Mouse (Mus musculus): ENCODE results near the gene Fto. TPM values are rescaled to one million over a fixed set of nuclear protein-coding genes. Genes with fewer than 3 reads are reported as not detected.

Fto gene
- polyA plus RNA-seq, 1 experiment from 2014 or later, result 19.9 TPM

- peaks cover 27% of the 10 kb centered on the region for H3K4me1 ChIP-seq (ENCODE audit: control insufficient read depth, low read depth, low read length)
- no peak for ATAC-seq (ENCODE audit: low read depth)
Observed at GRCm38 (mm10) chr8:91372780-91373577, 59.7 kb downstream of the Fto start.

GRCm38 (mm10) chr8:91375054-91375938, 62.0 kb downstream of the Fto start:
- Histone ChIP-seq H3K9me3 (replicated peaks; ENCODE audit: control insufficient read depth, low read length) (no peaks in the 10 kb centered on the region), H3K27ac (ENCODE audit: low read length) (no peak overlapping the region), H3K4me3 (ENCODE audit: low read depth, low read length) (no peak overlapping the region), H3K4me1 (ENCODE audit: control insufficient read depth, low read depth, low read length) (peaks cover 33% of the 10 kb centered on the region), H3K4me2 (ENCODE audit: low read depth, low read length) (no peak overlapping the region), H3K27me3 (ENCODE audit: control insufficient read depth, insufficient read depth, low read depth, low read length) (no peaks in the 10 kb centered on the region), H3K9ac (ENCODE audit: low read depth, low read length) (no peak overlapping the region), H3K36me3 (ENCODE audit: control insufficient read depth, insufficient read depth) (no peaks in the 10 kb centered on the region)
- WGBS (ENCODE audit: insufficient replicate concordance), result 66% methylated on average over 20 of the region's 20 CpGs
- no peak for ATAC-seq (ENCODE audit: low read depth)

More at GRCm38 (mm10) chr8:91372780-91373577, 59.7 kb downstream of the Fto start:
- no peak overlapping the region for H3K27ac ChIP-seq (ENCODE audit: low read length)
- no peak overlapping the region for H3K4me2 ChIP-seq (ENCODE audit: low read depth, low read length)
- H3K27me3 ChIP-seq (ENCODE audit: control insufficient read depth, insufficient read depth, low read depth, low read length), result no peaks in the 10 kb centered on the region
- no peaks in the 10 kb centered on the region for H3K9me3 ChIP-seq (replicated peaks; ENCODE audit: control insufficient read depth, low read length)
- no peak overlapping the region for H3K9ac ChIP-seq (ENCODE audit: low read depth, low read length)
- 72% methylated on average over 9 of the region's 9 CpGs for WGBS (ENCODE audit: insufficient replicate concordance)
- H3K4me3 ChIP-seq (ENCODE audit: low read depth, low read length), result no peak overlapping the region
- H3K36me3 ChIP-seq (ENCODE audit: control insufficient read depth, insufficient read depth), result no peaks in the 10 kb centered on the region

DNA sequence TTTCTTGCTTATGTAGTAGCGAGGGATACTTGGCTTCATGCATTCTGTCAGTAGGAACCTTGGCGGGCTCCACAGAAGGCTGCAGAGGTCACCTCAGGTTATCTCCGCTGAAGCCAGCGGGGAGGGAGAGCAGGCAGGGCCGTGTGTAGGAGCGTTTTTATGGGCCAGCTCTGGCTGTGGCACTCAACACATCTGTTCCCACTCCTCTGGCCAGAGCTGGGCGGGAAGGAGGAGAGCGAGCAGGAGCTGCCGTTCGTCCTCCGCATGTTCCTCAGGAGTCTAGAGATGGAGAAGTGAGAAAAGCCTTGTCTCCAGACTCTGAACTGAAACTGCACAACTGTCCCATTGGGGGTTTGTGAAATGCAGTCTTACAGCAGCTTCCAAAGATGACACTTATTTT, 63.5 kb downstream of the Fto start:
- H3K4me2 ChIP-seq (ENCODE audit: low read depth, low read length), result peak overlapping the region; percentile 37
- no peak for ATAC-seq (ENCODE audit: low read depth)
- no peak overlapping the region for H3K4me3 ChIP-seq (ENCODE audit: low read depth, low read length)
- 36% methylated on average over 11 of the region's 11 CpGs for WGBS (ENCODE audit: insufficient replicate concordance)
- no peaks in the 10 kb centered on the region for H3K27me3 ChIP-seq (ENCODE audit: control insufficient read depth, insufficient read depth, low read depth, low read length)
- peak overlapping the region; percentile 49; the same call in 1 of the 2 replicates for H3K27ac ChIP-seq (ENCODE audit: low read length)
- peaks cover 38% of the 10 kb centered on the region for H3K4me1 ChIP-seq (ENCODE audit: control insufficient read depth, low read depth, low read length)
- no peaks in the 10 kb centered on the region for H3K9me3 ChIP-seq (replicated peaks; ENCODE audit: control insufficient read depth, low read length)
- no peaks in the 10 kb centered on the region for H3K36me3 ChIP-seq (ENCODE audit: control insufficient read depth, insufficient read depth)
- peak overlapping the region; percentile 15; the same call in 1 of the 2 replicates for H3K9ac ChIP-seq (ENCODE audit: low read depth, low read length)

DNA sequence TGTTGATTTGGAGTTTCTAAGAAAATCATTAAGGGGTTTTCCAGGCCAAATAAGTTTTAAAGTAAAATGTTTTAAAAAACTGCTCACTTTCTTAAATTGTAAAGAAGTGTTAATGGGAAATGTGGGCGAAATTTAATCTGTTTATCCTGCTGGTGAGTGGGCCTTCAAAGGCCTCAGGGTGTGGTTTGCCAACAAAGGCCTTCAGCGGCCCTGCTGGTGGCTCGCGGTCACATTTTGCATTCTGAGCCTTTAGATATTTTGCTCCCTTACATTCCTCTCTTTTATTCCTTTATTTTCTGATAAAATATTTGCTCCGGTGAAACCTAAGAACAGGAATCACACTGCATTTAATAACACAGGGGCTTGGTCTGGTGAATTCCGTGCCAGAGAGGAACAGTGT, 64.0 kb downstream of the Fto start:
- ATAC-seq (ENCODE audit: low read depth), result no peak
- Histone ChIP-seq H3K4me1 (ENCODE audit: control insufficient read depth, low read depth, low read length) (peaks cover 38% of the 10 kb centered on the region), H3K9me3 (replicated peaks; ENCODE audit: control insufficient read depth, low read length) (no peaks in the 10 kb centered on the region), H3K27me3 (ENCODE audit: control insufficient read depth, insufficient read depth, low read depth, low read length) (no peaks in the 10 kb centered on the region), H3K4me2 (ENCODE audit: low read depth, low read length) (no peak overlapping the region), H3K9ac (ENCODE audit: low read depth, low read length) (no peak overlapping the region), H3K27ac (ENCODE audit: low read length) (no peak overlapping the region; the same call in 1 of the 2 replicates), H3K4me3 (ENCODE audit: low read depth, low read length) (no peak overlapping the region), H3K36me3 (ENCODE audit: control insufficient read depth, insufficient read depth) (no peaks in the 10 kb centered on the region)
- WGBS (ENCODE audit: insufficient replicate concordance), result 36% methylated on average over 6 of the region's 6 CpGs

GRCm38 (mm10) chr8:91378846-91379499, 65.6 kb downstream of the Fto start:
- Histone ChIP-seq H3K4me2 (ENCODE audit: low read depth, low read length) (no peak overlapping the region), H3K36me3 (ENCODE audit: control insufficient read depth, insufficient read depth) (no peaks in the 10 kb centered on the region), H3K27me3 (ENCODE audit: control insufficient read depth, insufficient read depth, low read depth, low read length) (no peaks in the 10 kb centered on the region), H3K9me3 (replicated peaks; ENCODE audit: control insufficient read depth, low read length) (no peaks in the 10 kb centered on the region), H3K27ac (ENCODE audit: low read length) (peak overlapping the region; percentile 84), H3K4me1 (ENCODE audit: control insufficient read depth, low read depth, low read length) (peaks cover 38% of the 10 kb centered on the region), H3K9ac (ENCODE audit: low read depth, low read length) (no peak overlapping the region), H3K4me3 (ENCODE audit: low read depth, low read length) (no peak overlapping the region)
- ATAC-seq (ENCODE audit: low read depth), result peak; percentile 78
- WGBS (ENCODE audit: insufficient replicate concordance), result 63% methylated on average over 13 of the region's 13 CpGs

DNA sequence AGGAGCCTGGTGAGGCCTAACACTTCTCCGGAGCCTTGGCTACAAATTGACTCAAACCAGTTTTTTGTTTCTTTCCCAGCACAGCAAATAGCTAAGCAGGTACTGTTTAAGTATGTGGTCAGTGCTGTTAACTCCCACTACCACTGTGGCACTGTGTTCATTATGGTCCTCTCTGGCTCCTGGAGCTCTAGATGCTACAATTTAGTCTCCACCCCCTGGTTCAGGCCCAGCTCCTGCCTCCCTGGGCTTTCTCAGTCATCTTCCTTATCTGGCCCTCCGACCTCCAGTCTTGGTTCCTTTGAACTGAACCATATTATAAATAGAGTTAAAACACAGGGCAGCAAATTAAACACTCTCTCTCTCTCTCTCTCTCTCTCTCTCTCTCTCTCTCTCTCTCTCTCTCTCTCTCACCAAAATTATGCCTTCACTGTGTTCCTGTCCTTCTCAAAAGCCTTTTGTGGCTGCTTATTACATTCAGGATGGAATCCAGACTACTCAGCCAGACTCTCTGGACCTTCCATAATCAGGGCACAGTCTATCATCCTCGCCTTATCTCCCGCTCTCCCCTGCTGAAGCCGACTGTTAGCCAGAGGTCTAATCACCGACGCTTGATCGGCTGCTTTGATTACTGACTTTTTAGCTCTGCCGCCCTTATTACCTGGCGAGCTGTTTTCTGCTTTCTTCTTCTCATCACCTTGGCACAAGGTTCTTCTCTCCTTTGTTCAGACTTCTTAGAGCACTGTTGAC, 67.6 kb downstream of the Fto start:
- Histone ChIP-seq H3K4me3 (ENCODE audit: low read depth, low read length) (peak overlapping the region; percentile 13; the same call in 1 of the 2 replicates), H3K27ac (ENCODE audit: low read length) (peak overlapping the region; percentile 84), H3K4me2 (ENCODE audit: low read depth, low read length) (peak overlapping the region; percentile 24; the same call in 1 of the 2 replicates), H3K27me3 (ENCODE audit: control insufficient read depth, insufficient read depth, low read depth, low read length) (no peaks in the 10 kb centered on the region), H3K9ac (ENCODE audit: low read depth, low read length) (peak overlapping the region; percentile 37; the same call in 1 of the 2 replicates), H3K4me1 (ENCODE audit: control insufficient read depth, low read depth, low read length) (peaks cover 36% of the 10 kb centered on the region), H3K36me3 (ENCODE audit: control insufficient read depth, insufficient read depth) (no peaks in the 10 kb centered on the region), H3K9me3 (replicated peaks; ENCODE audit: control insufficient read depth, low read length) (no peaks in the 10 kb centered on the region)
- 26% methylated on average over 10 of the region's 10 CpGs for WGBS (ENCODE audit: insufficient replicate concordance)
- ATAC-seq (ENCODE audit: low read depth), result no peak

- no peaks in the 10 kb centered on the region for H3K9me3 ChIP-seq (replicated peaks; ENCODE audit: control insufficient read depth, low read length)
- H3K9ac ChIP-seq (ENCODE audit: low read depth, low read length), result no peak overlapping the region; the same call in 1 of the 2 replicates
- H3K4me1 ChIP-seq (ENCODE audit: control insufficient read depth, low read depth, low read length), result peaks cover 29% of the 10 kb centered on the region
- no peaks in the 10 kb centered on the region for H3K36me3 ChIP-seq (ENCODE audit: control insufficient read depth, insufficient read depth)
- no peaks in the 10 kb centered on the region for H3K27me3 ChIP-seq (ENCODE audit: control insufficient read depth, insufficient read depth, low read depth, low read length)
- H3K4me3 ChIP-seq (ENCODE audit: low read depth, low read length), result peak overlapping the region; percentile 13; the same call in 1 of the 2 replicates
- WGBS (ENCODE audit: insufficient replicate concordance), result 37% methylated on average over 7 of the region's 7 CpGs
- ATAC-seq (ENCODE audit: low read depth), result peak; percentile 63
- peak overlapping the region; percentile 24; the same call in 1 of the 2 replicates for H3K4me2 ChIP-seq (ENCODE audit: low read depth, low read length)
- peak overlapping the region; percentile 84 for H3K27ac ChIP-seq (ENCODE audit: low read length)
Observed at GRCm38 (mm10) chr8:91381543-91382106, 68.3 kb downstream of the Fto start.

- H3K27me3 ChIP-seq (ENCODE audit: control insufficient read depth, insufficient read depth, low read depth, low read length), result no peaks in the 10 kb centered on the region
- H3K4me3 ChIP-seq (ENCODE audit: low read depth, low read length), result no peak overlapping the region
- H3K4me1 ChIP-seq (ENCODE audit: control insufficient read depth, low read depth, low read length), result peaks cover 14% of the 10 kb centered on the region
- no peak for ATAC-seq (ENCODE audit: low read depth)
- H3K9me3 ChIP-seq (replicated peaks; ENCODE audit: control insufficient read depth, low read length), result no peaks in the 10 kb centered on the region
- no peak overlapping the region for H3K9ac ChIP-seq (ENCODE audit: low read depth, low read length)
- WGBS (ENCODE audit: insufficient replicate concordance), result 75% methylated on average over 3 of the region's 3 CpGs
- no peak overlapping the region for H3K27ac ChIP-seq (ENCODE audit: low read length)
- no peak overlapping the region for H3K4me2 ChIP-seq (ENCODE audit: low read depth, low read length)
- H3K36me3 ChIP-seq (ENCODE audit: control insufficient read depth, insufficient read depth), result no peaks in the 10 kb centered on the region
Observed at GRCm38 (mm10) chr8:91383210-91383609, 69.9 kb downstream of the Fto start.

Measured in liver, embryonic 16.5 days (tissue).